Mouse (Mus musculus): ENCODE data around the gene Lamb3.

The Lamb3 gene

GRCm38 (mm10) chr1:193319721-193320120 is 112.2 kb downstream of the Lamb3 start:
- no peak for DNase-seq

DNA sequence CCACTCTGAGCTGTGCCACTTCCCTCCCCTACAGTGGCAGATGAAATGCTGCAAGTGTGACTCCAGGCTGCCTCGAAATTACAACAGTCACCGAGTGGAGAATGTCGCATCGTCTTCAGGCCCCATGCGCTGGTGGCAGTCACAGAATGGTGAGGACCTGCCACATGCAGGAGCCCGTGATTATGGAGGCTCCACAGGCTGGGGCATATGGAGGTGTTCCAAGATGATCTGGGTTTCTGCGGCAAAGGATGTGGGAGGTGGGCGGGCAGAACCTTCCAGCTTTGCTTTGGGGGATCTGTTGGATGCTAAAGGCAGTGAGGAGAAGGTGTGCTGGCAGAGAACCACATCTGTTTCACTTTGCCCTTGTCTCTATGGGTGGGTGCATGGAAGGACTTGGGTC is 112.9 kb downstream of the Lamb3 start:
- no peak for DNase-seq

GRCm38 (mm10) chr1:193323686-193324085 is 116.2 kb downstream of the Lamb3 start:
- no peak for DNase-seq

DNA sequence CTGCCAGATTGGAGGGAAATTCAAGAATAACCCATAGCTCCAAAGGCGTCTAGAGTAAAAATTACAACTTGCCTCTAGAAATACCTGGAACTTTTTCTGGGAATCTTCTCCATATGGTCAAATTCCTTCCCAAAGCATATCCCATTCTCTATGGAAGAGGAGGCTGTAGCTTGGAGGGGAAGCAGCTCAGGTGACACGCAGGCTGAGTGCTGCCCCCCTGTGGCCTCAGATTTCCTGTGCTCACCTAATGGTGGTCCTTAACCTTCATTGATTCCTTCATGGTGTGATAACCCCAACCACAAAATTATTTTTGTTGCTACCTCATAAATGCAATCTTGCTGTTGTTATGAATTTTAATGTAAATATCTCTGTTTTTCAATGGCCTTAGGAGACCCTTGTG is 116.7 kb downstream of the Lamb3 start:
- DNase-seq, result peak; percentile 61

- no peak for DNase-seq
Observed at GRCm38 (mm10) chr1:193325891-193326290, 118.4 kb downstream of the Lamb3 start.

GRCm38 (mm10) chr1:193326456-193327145 is 119.1 kb downstream of the Lamb3 start:
- DNase-seq, result no peak

- DNase-seq, result no peak
Observed at GRCm38 (mm10) chr1:193327216-193327615, 119.7 kb downstream of the Lamb3 start.

DNA sequence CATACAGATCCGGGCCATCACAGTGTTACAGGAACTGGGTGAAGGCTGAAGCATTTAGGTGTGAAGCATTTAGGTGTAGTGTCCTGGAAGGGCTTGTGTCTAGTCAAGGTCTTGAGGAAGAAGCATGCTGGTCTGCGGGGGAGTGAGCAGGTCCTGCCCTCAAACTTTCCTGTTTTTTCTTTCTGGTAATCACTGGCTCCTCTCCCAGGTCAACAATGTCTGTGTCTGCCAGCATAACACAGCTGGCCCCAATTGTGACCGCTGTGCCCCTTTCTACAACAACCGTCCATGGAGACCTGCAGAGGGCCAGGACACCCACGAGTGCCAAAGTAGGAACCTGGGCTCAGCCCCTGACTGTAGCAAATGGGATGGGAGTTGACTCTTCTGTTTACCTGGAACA is 120.2 kb downstream of the Lamb3 start:
- no peak for DNase-seq

DNA sequence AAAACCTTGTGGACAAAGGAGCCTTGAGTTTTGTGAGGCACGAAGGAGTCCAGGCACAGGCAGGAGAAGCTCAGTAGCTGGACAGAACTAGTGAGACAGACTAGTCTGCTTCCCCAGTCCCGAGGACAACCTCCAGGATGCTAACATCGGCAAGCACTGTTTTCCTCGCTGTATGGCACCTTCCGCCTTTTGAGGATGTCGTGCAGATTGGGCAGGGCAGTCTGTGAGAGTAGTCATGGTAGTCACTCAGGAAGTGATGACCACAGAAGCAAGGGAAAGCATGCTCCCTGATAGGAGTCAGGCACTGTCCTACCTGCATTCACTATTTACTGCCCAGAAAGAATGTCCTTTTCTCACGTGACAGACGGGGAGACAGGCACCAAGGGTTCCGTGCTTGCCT is 122.1 kb downstream of the Lamb3 start:
- no peak for DNase-seq

DNA sequence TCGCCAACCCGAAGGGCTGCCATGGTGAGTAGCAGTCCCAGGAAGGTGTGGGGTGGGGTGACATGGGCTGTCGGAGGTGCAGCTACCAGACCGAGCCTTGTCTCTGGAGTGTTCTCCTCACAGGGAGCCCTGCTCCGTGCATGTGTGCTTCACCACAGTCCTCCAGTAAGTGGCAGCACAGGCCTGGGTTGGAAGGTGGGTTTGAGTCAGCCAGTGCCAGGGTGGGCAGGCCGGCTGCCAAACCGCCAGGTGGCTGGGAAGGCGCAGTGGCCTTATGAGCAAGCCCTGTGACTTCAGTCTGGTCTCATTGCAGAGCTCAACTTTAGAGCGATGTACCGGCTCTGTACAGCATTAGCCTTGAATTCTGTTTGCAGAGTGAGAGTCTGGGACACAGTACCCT is 122.7 kb downstream of the Lamb3 start:
- DNase-seq, result peak; percentile 82

DNA sequence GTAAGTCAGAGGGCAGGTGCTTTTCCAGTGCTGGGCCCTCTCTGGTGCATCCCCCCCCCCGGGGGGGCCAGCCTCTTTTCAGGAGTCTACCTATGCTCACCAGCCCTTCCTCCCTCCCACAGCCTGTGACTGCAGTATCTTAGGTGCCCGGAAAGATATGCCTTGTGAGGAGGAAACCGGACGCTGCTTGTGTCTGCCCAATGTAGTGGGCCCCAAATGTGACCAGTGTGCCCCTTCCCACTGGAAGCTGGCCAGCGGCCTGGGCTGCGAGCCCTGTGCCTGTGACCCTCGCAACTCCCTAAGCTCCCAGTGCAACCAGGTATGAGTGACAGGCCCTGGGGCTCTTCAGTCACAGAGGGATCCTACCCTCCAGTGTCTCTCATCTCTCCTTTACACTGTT is 123.1 kb downstream of the Lamb3 start:
- DNase-seq, result no peak

GRCm38 (mm10) chr1:193332018-193332417 is 124.5 kb downstream of the Lamb3 start:
- no peak for DNase-seq

DNA sequence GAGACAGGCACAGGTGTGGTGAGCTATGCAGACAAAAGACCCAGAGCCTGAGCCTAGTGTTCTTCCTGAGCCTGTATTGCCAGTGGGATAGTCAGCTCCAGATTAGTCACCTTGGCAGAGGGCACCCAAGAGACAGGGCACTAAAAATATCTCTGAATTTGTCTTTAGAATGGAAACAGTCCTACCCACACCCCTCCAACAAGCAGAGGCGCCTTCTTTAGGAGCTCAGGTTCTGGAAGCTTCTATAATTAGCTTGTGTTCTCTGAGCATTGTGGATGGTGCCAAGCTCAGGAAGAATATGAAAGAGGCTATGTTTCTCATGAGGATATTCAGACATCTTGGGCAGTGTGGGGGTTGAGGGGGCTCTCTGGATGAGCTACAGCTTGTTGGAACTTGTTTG is 125.2 kb downstream of the Lamb3 start:
- DNase-seq, result no peak

DNA sequence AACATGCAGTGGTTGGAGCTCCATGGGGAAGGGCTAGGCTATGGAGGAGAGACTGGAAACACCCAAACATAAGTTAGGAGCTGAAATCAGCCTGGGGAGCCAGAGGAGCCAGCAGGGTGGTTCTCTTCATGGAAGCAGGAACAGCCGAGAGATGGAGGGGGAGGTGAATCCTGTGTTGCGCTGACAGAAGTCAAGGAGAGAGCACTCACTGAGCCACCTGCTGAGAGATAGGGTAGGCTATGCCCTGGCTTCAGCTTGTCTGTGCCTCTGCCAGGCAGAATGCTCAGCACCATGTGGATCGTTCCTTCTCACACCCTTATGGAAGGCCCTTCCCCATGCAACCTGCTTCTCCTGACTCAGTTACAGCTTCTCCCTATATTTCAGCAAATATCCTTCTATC is 126.3 kb downstream of the Lamb3 start:
- no peak for DNase-seq

GRCm38 (mm10) chr1:193334546-193334945 is 127.0 kb downstream of the Lamb3 start:
- no peak for DNase-seq

DNA sequence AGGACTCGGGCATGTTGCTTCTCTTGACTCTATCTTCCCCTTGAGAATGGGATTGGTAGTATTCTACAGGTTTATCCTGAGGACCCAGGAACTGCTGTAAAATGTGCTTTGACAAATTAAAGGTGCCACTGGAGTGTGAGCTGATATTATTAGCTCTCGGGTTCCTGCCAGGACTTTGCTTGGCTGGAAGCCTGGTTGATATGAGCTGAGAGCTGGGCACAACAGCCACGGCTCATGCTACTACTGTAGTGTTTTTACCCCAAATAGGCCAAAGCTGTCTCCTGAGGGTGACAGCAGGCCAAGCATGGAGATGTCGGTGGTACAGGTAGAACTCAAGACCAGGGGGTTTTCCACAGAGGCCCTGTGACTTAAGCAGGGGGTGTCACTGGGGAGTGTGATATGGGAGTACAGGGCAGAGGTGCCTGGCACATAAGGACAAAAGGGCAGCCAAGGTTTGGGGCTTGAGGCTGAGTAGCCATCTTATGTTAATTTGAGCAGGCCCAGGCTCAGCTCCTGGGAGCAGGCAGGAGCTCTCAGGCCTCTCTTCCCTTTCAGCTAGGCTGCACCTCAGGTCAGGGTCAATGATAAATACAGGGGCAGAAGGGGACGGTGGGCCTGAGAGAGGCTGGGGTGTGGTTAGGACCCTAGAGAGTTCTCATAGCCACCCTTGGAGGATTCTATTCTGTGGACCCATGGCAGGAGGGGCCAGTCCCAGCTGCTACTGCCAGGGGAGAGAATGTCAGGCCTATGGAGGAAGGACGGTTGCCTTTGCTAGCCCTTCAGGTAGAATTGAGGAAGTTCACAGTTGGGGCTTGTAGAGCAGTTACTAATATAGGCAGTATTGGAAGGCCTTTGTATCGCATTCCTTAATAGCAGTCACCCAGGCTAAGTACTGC is 128.9 kb downstream of the Lamb3 start:
- no peak for DNase-seq

DNA sequence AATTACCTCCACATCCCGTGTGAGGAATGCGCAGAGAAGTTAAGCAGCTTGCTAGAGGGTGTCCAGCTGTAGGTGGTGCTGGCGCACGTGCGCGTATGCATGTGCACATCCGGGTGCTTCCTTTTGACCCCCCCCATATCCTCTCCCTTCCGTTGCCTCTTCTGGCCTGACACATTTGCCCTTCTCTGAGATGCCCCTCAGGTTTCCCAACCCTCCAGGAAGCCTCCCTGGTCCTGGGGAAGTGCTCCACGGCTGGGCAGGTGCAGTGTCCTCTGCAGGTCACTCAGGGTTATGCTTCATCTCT is 129.5 kb downstream of the Lamb3 start:
- DNase-seq, result no peak

- DNase-seq, result no peak
Observed at GRCm38 (mm10) chr1:193337787-193338310, 130.3 kb downstream of the Lamb3 start.

- DNase-seq, result peak; percentile 40
Observed at GRCm38 (mm10) chr1:193338363-193338995, 131.0 kb downstream of the Lamb3 start.

- no peak for DNase-seq
Observed at GRCm38 (mm10) chr1:193342198-193342946, 134.9 kb downstream of the Lamb3 start.

DNA sequence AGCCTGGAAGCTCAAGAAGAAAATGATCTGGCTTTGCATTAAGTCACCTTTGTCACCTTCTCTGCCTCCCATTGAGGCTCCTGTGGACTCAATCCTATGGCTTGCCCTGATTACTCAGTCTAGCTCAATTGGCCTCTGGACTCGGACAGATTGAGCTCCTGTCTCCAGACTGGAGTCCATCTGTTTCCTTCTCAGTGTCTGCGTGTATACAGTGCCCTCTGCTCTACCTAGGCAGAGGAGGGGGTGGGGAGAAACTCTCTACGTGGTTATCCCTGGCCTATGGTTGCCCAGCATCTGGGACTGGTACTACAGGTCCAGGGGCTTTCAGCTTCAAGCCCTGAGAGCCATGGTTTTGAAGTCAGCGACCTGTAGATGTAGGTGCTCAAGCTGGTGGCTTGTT is 136.4 kb downstream of the Lamb3 start:
- no peak for DNase-seq

- no peak for DNase-seq
Observed at GRCm38 (mm10) chr1:193344976-193345375, 137.5 kb downstream of the Lamb3 start.

- DNase-seq, result no peak
Observed at GRCm38 (mm10) chr1:193346908-193347307, 139.4 kb downstream of the Lamb3 start.

Data from right cerebral cortex, postnatal 4 days (tissue).